Mouse (Mus musculus) embryonic facial prominence, embryonic 15.5 days (tissue): ENCODE measurements at regions not wholly inside any gene's neighbourhood (a gene's known extent, or its start where the extent isn't known, plus 50 kb on each side); places are given as distances from the start of the nearest gene placed in this dataset.

Experiments used
- ATAC-seq: fragments of 200-750 bp; cut with Nextera tagmentation; 2 replicates; pipeline ENCODE4 v1.8.0; 2017; ENCODE audit warnings: low read depth, moderate TSS enrichment; ENCODE audit not compliant: insufficient number of reproducible peaks, low FRiP score, low TSS enrichment
- H3K27ac ChIP-seq: fragments of 300-500 bp; sonication (generic); replicated peaks from 2 replicates; pipeline ENCODE4 v1.5.1; 2015; ENCODE audit warnings: mild to moderate bottlenecking, inconsistent platforms
- H3K27me3 ChIP-seq: fragments of 300-500 bp; sonication (generic); 2 replicates; pipeline ENCODE4 v1.6.1; 2015; ENCODE audit warnings: inconsistent platforms
- H3K36me3 ChIP-seq: fragments of 300-500 bp; sonication (generic); 2 replicates; pipeline ENCODE4 v1.6.1; 2015; ENCODE audit warnings: mild to moderate bottlenecking, inconsistent platforms
- H3K4me1 ChIP-seq: fragments of 300-500 bp; sonication (generic); 2 replicates; pipeline ENCODE4 v1.6.1; 2015; ENCODE audit warnings: inconsistent platforms
- H3K4me2 ChIP-seq: fragments of 300-500 bp; sonication (generic); replicated peaks from 2 replicates; pipeline ENCODE4 v1.6.1; 2015; ENCODE audit warnings: mild to moderate bottlenecking, inconsistent platforms
- H3K4me3 ChIP-seq: fragments of 300-500 bp; sonication (generic); replicated peaks from 2 replicates; pipeline ENCODE4 v1.5.1; 2015; ENCODE audit warnings: mild to moderate bottlenecking, inconsistent platforms
- H3K9ac ChIP-seq: fragments of 300-500 bp; sonication (generic); 2 replicates; pipeline ENCODE4 v1.6.1; 2015; ENCODE audit warnings: inconsistent platforms
- H3K9me3 ChIP-seq: fragments of 300-500 bp; sonication (generic); replicated peaks from 2 replicates; pipeline ENCODE4 v1.6.1; 2016; ENCODE audit warnings: inconsistent platforms
- WGBS: fragments of 180-500 bp; shearing (Covaris S2); methylation state at CpG from one replicate; pipeline ENCODE4 v1.1.7; 2015; 5-methylcytosine and 5-hydroxymethylcytosine counted together

DNA sequence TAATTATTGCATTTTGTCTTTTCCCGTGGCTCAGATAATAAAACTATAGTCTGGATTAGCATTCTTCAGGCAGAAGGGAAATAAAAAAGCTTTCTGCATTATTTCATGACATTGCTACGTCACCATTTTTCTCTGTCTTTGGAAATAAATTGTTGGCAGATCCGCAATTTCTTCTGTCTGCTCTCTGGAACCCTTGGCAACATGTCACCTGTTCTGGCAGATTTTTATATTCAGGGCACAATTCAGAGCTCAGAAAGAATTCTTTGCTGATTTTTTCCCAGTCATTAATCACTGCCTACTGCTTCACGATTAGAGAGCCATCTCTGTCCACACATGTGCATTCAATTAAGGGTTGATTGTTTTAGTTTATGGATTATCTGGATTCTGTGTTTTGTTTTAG lies 460.5 kb downstream of the Cdh8 start:
- no peak for ATAC-seq
- no peak overlapping the region for H3K4me2 ChIP-seq
- no peaks in the 10 kb centered on the region for H3K4me1 ChIP-seq
- H3K36me3 ChIP-seq, result no peaks in the 10 kb centered on the region
- no peaks in the 10 kb centered on the region for H3K27me3 ChIP-seq
- 50% methylated on average over 4 of the region's 4 CpGs for WGBS
- H3K9me3 ChIP-seq, result no peaks in the 10 kb centered on the region
- H3K9ac ChIP-seq, result no peak overlapping the region
- H3K27ac ChIP-seq, result no peak overlapping the region
- no peak overlapping the region for H3K4me3 ChIP-seq

DNA sequence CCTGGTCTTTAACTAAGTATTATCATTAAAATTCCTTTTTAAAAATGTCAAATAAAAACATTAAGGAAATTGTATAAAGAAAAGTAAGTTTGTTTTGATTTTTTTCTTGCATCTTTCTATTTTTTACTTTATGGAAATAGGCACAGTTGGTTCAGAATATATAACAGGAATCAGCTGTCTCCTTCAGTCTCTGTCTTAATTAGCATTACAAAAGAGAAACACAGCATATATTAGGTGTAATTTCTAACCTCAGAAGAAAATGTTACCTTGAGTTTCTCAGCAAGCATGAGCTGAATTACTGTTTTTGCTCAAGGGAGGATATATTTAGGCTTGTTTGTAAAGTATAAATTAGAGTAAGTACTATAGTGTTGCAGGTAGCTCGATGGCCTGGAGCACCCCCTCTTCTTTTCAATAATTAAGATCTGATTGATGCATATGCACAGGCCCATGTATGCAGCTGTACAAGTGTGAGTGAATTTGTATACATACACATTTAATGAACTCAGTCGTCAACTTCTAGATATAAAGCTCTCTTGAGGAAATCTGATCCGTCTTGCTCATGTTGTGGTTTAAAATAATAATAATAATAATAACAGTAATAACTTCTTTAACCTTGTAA lies 503.0 kb downstream of the Cdh8 start:
- 71% methylated on average over 3 of the region's 3 CpGs for WGBS
- ATAC-seq, result no peak
- H3K4me2 ChIP-seq, result no peak overlapping the region
- no peak overlapping the region for H3K4me3 ChIP-seq
- H3K4me1 ChIP-seq, result no peaks in the 10 kb centered on the region
- no peak overlapping the region for H3K9ac ChIP-seq
- no peaks in the 10 kb centered on the region for H3K36me3 ChIP-seq
- H3K9me3 ChIP-seq, result no peaks in the 10 kb centered on the region
- H3K27ac ChIP-seq, result no peak overlapping the region
- H3K27me3 ChIP-seq, result no peaks in the 10 kb centered on the region

DNA sequence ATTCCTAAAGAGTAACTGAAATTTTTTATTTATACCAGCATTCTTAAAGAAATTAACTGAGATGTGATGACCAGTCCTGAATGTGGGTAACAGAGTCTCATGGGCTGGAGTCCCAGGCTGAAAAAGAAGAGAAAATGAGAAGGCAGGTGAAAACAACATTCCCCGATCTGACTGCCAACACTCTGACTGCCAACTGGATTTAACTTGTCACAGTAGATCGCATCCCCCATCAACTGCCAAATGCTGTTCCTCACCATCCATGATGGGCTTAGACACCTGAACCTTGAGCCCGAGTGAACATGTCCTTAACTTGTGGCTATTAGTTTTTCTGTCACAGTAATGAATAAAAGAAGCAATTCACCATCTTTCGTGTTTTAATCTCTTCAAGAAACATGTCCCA lies 522.9 kb downstream of the Cdh8 start:
- no peak overlapping the region for H3K9ac ChIP-seq
- H3K27me3 ChIP-seq, result no peaks in the 10 kb centered on the region
- H3K4me3 ChIP-seq, result no peak overlapping the region
- H3K4me2 ChIP-seq, result no peak overlapping the region
- no peak for ATAC-seq
- H3K27ac ChIP-seq, result no peak overlapping the region
- H3K36me3 ChIP-seq, result no peaks in the 10 kb centered on the region
- WGBS, result 70% methylated on average over 4 of the region's 4 CpGs
- no peaks in the 10 kb centered on the region for H3K4me1 ChIP-seq
- H3K9me3 ChIP-seq, result no peaks in the 10 kb centered on the region

DNA sequence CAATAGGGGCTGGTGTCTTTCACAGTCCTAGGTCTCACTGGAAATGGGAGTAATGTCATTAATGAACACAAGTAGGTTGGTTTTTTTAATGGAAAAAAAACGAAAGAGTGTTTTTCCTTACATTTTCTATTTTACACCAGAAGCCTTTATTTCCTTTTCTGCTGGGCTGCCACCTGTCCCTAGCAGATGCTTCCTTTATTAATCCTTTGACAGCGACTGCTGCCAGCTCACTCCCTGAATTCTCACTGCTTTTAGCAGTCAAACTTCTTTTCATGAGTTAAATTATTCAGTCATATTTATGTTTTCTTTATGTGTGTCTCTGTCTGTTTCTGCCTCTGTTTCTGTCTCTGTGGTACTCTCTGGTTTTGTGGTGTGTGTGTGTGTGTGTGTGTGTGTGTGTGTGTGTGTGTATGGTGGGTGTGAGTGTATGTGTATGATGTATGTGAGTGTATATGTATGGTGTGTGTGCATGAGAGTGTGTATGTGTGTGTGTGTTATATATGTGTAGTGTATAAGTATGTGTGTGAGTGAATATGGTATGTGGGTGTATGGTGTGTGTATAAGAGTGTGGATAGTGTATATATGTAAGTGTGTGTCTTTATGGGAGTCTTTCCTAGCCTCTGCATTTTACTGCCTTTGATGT lies 554.5 kb downstream of the Cdh8 start:
- Histone ChIP-seq H3K4me2 (no peak overlapping the region), H3K36me3 (no peaks in the 10 kb centered on the region), H3K27ac (no peak overlapping the region), H3K4me1 (no peaks in the 10 kb centered on the region), H3K27me3 (no peaks in the 10 kb centered on the region), H3K9ac (no peak overlapping the region), H3K4me3 (no peak overlapping the region), H3K9me3 (no peaks in the 10 kb centered on the region)
- no peak for ATAC-seq
- 68% methylated on average over 2 of the region's 2 CpGs for WGBS

DNA sequence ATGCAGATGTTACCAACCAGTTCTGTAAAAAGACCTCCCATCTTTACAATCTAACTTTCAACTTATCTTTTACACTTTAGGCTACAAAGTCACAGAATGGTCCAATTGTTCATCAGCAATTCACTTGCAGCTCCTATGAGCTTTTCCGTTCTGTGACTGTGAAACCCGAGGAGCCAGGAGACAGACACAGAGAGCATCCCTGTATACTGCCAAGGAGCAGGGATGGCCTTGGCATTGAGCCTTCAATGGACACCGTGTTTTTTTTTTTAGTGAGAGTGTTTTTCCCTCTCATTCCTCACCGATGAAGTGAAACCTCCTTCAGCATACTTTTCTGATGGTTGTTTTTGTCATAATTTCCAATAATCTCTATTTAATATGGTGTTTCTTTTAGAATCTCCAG lies 555.1 kb downstream of the Cdh8 start:
- Histone ChIP-seq H3K36me3 (no peaks in the 10 kb centered on the region), H3K4me1 (no peaks in the 10 kb centered on the region), H3K27me3 (no peaks in the 10 kb centered on the region), H3K27ac (no peak overlapping the region), H3K4me3 (no peak overlapping the region), H3K9ac (no peak overlapping the region), H3K9me3 (no peaks in the 10 kb centered on the region), H3K4me2 (no peak overlapping the region)
- WGBS, result 53% methylated on average over 4 of the region's 4 CpGs
- ATAC-seq, result no peak

DNA sequence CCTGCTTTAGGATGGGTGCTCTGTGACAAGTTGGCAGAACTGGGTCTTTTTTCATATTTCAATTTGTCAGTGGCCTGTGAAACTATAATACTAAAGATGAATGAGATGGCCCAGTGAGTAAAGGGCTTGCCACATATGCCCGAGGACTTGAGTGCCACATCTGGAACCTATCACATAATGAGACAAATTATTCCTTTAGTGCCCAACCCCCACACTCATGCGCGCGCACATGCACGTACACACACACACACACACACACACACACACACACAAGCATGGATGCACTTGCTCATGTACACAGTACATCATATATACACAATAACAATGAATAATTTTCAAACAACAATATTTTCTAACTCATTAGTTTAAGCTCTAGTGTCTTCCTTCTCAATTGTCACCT lies 555.9 kb downstream of the Cdh8 start:
- Histone ChIP-seq H3K4me3 (no peak overlapping the region), H3K4me1 (no peaks in the 10 kb centered on the region), H3K9me3 (no peaks in the 10 kb centered on the region), H3K4me2 (no peak overlapping the region), H3K27me3 (no peaks in the 10 kb centered on the region), H3K9ac (no peak overlapping the region), H3K36me3 (no peaks in the 10 kb centered on the region), H3K27ac (no peak overlapping the region)
- WGBS, result 34% methylated on average over 5 of the region's 5 CpGs
- no peak for ATAC-seq

DNA sequence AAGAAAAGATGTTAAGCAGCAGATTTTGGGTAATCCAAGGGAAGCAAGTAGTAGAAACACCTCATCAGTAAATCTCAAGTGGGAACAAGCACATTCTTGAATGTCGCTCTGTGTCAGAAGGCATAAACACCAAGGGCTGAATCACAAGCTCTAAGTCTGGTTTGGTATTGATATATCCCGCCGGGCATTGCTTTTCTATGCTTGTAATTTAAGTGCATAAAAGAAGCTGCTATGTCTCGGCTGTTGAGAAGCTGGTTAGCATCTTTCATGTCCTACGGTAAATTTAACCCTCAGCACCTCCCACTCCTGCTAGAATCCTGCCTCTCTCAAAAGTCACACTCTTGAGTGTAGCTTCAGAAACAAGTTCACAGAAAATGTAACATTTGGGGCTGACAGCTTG lies 586.8 kb downstream of the Cdh8 start:
- no peaks in the 10 kb centered on the region for H3K36me3 ChIP-seq
- H3K9ac ChIP-seq, result no peak overlapping the region
- H3K4me3 ChIP-seq, result no peak overlapping the region
- H3K27me3 ChIP-seq, result no peaks in the 10 kb centered on the region
- no peaks in the 10 kb centered on the region for H3K4me1 ChIP-seq
- H3K9me3 ChIP-seq, result no peaks in the 10 kb centered on the region
- H3K4me2 ChIP-seq, result no peak overlapping the region
- H3K27ac ChIP-seq, result no peak overlapping the region
- ATAC-seq, result no peak
- 53% methylated on average over 5 of the region's 5 CpGs for WGBS

DNA sequence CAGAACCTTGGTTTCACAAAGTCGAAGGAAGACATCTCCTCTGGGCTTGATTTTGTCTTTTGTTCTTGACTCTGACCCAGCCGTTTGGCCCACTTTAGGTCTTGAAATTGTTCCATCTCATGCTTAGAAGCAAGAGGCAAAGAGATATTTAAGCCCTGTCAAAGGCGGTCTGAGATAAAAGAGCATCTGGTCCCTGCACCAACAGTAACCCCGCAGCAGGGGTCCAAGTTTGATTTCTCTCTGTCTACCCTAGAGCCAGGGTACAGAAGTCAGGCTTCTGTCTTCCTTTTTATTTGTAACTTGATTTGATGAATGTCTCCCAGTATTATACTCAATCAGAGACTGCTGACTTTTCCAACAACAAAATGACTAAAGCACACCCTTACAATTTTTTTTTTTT lies 587.3 kb downstream of the Cdh8 start:
- no peaks in the 10 kb centered on the region for H3K4me1 ChIP-seq
- no peaks in the 10 kb centered on the region for H3K36me3 ChIP-seq
- no peaks in the 10 kb centered on the region for H3K27me3 ChIP-seq
- H3K27ac ChIP-seq, result no peak overlapping the region
- no peak for ATAC-seq
- no peak overlapping the region for H3K4me3 ChIP-seq
- no peaks in the 10 kb centered on the region for H3K9me3 ChIP-seq
- H3K4me2 ChIP-seq, result no peak overlapping the region
- H3K9ac ChIP-seq, result no peak overlapping the region
- WGBS, result 54% methylated on average over 4 of the region's 4 CpGs

DNA sequence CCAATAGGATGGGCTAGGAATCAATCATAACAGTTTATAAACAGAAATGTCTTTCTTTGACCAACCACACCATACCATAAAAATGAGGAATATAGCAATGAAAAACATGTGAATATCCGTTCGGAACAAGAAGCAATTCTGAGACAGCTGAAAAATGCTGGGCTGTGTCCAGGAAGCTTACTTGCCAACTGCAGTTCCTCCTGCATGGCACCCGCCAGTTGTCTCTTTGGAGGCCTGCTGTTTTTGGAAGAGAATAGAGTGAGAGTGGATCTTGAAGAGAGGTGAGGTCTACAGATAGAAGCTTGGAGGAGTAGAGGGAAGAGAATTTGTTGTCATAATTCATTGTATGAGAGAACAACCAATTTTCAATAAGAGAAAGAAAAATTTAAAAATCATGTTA lies 604.3 kb downstream of the Cdh8 start:
- Histone ChIP-seq H3K4me2 (no peak overlapping the region), H3K9ac (no peak overlapping the region), H3K9me3 (no peaks in the 10 kb centered on the region), H3K4me1 (no peaks in the 10 kb centered on the region), H3K27ac (no peak overlapping the region), H3K27me3 (no peaks in the 10 kb centered on the region), H3K4me3 (no peak overlapping the region), H3K36me3 (no peaks in the 10 kb centered on the region)
- WGBS, result 60% methylated on average over 3 of the region's 3 CpGs
- ATAC-seq, result no peak

DNA sequence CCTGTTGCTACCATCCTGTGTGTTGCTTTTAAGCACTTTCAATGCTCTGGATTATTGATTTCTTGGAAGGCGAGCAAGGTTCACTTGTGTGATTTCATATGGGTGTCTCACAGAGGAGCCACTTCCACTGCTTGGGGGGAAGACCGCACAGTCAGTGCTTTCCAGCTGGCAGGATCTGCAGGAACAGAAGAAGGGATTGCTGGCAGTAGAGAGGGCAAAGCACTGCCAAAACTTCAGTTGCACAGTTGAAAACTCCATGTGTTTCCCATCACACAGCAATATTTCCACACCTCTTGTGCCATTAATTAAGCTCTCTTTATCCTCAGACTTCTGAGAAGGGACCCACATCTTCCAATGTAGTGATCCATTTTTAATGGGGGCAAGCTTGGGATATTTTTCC lies 618.8 kb downstream of the Cdh8 start:
- WGBS, result 74% methylated on average over 2 of the region's 2 CpGs
- Histone ChIP-seq H3K4me1 (no peaks in the 10 kb centered on the region), H3K27ac (no peak overlapping the region), H3K4me3 (no peak overlapping the region), H3K27me3 (no peaks in the 10 kb centered on the region), H3K9me3 (no peaks in the 10 kb centered on the region), H3K9ac (no peak overlapping the region), H3K36me3 (no peaks in the 10 kb centered on the region), H3K4me2 (no peak overlapping the region)
- no peak for ATAC-seq

DNA sequence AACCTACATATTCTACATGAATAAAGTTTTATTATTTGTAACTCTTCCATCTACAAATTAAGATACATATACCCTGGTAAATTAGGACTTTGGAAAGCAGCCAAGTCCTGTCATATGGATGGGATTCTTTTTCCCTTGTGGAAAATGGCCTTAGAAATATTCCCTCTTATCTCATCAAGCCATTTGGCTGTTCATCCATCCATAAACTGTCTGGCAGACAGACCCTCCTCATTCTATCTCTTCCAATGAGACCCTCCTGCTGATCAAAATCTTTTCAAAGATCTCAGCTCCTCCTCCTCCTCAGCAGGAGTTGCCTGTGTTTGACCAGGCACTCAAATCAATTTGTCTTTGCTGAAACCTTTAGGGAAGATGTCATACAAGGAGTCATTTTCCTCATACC lies 649.2 kb downstream of the Cdh8 start:
- H3K4me1 ChIP-seq, result no peaks in the 10 kb centered on the region
- no peaks in the 10 kb centered on the region for H3K36me3 ChIP-seq
- H3K9me3 ChIP-seq, result no peaks in the 10 kb centered on the region
- H3K4me2 ChIP-seq, result no peak overlapping the region
- no peak overlapping the region for H3K27ac ChIP-seq
- no peak for ATAC-seq
- H3K27me3 ChIP-seq, result no peaks in the 10 kb centered on the region
- no peak overlapping the region for H3K9ac ChIP-seq
- no peak overlapping the region for H3K4me3 ChIP-seq

DNA sequence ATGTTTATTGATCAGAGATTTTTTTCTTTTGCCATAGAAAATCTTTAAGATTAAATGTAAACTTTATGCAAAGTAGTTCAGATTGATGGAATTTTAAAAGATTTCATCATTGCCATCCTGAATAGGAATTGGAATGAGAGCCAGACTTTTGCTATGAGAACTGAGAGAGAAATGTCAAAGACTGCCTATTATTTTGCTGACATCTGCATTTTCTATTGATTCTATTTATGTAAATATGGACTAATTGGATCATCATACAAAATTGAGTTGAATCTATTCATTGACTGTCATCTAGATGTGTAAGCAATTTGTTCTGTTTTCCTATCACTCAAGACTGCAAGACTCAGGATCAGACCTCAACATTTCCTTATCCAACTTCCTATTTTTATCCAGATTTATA lies 659.7 kb downstream of the Cdh8 start:
- no peak for ATAC-seq
- H3K4me2 ChIP-seq, result no peak overlapping the region
- no peak overlapping the region for H3K9ac ChIP-seq
- H3K36me3 ChIP-seq, result no peaks in the 10 kb centered on the region
- no peak overlapping the region for H3K4me3 ChIP-seq
- no peaks in the 10 kb centered on the region for H3K27me3 ChIP-seq
- no peaks in the 10 kb centered on the region for H3K4me1 ChIP-seq
- H3K27ac ChIP-seq, result no peak overlapping the region
- no peaks in the 10 kb centered on the region for H3K9me3 ChIP-seq
